Mouse (Mus musculus) hindbrain, postnatal 0 days (tissue): ENCODE measurements around the gene Fut1. TPM values are rescaled to one million over a fixed set of nuclear protein-coding genes. Genes with fewer than 3 reads are reported as not detected.
A peak's percentile ranks its signal among the peaks of the same experiment; 100 is the strongest.

Source experiments
- ATAC-seq: fragments of 200-750 bp; cut with Nextera tagmentation; 2 replicates; pipeline ENCODE4 v1.8.0; 2017; ENCODE audit warnings: mild to moderate bottlenecking, moderate TSS enrichment, moderate library complexity
- DNase-seq: peaks from one replicate; pipeline ENCODE4 v3.0.0-alpha.2; 2015; ENCODE audit warnings: low spot score
- H3K27ac ChIP-seq: fragments of 300-500 bp; sonication (generic); 2 replicates; pipeline ENCODE4 v1.5.1; 2014; ENCODE audit warnings: mild to moderate bottlenecking
- H3K27me3 ChIP-seq: fragments of 300-500 bp; sonication (generic); 2 replicates; pipeline ENCODE4 v1.6.1; 2014; ENCODE audit warnings: low read length, mixed read lengths; ENCODE audit not compliant: insufficient read depth
- H3K36me3 ChIP-seq: fragments of 300-500 bp; sonication (generic); 2 replicates; pipeline ENCODE4 v1.6.1; 2014; ENCODE audit warnings: low read length, mixed read lengths; ENCODE audit not compliant: insufficient read depth
- H3K4me1 ChIP-seq: fragments of 300-500 bp; sonication (generic); 2 replicates; pipeline ENCODE4 v1.6.1; 2014; ENCODE audit warnings: antibody characterized with exemption, low read length, mixed read lengths; ENCODE audit not compliant: insufficient read depth
- H3K4me2 ChIP-seq: fragments of 300-500 bp; sonication (generic); 2 replicates; pipeline ENCODE4 v1.6.1; 2014; ENCODE audit warnings: low read depth, mild to moderate bottlenecking, low read length, moderate library complexity, mixed read lengths
- H3K4me3 ChIP-seq: fragments of 300-500 bp; sonication (generic); 2 replicates; pipeline ENCODE4 v1.5.1; 2014; ENCODE audit warnings: low read length
- H3K9ac ChIP-seq: fragments of 300-500 bp; sonication (generic); replicated peaks from 2 replicates; pipeline ENCODE4 v1.6.1; 2014; ENCODE audit warnings: mild to moderate bottlenecking, low read length, moderate library complexity, mixed read lengths
- H3K9me3 ChIP-seq: fragments of 300-500 bp; sonication (generic); 2 replicates; pipeline ENCODE4 v1.6.1; 2016; ENCODE audit warnings: low read length, mixed read lengths
- CTCF ChIP-seq: IDR thresholded peaks from 2 replicates; pipeline ENCODE4 v1.5.1; 2016; ENCODE audit warnings: antibody characterized with exemption, control low read depth, low read depth
- WGBS: fragments of 180-500 bp; shearing (Covaris S2); extraction: QIAGEN DNeasy Blood & Tissue Kit; methylation state at CpG from one replicate; pipeline ENCODE4 v1.1.7; 2014; 5-methylcytosine and 5-hydroxymethylcytosine counted together
- polyA plus RNA-seq: library from polyadenylated mRNA; unstranded; fragments of >200 nt; fragmentation: Nextera tagmentation; extraction: Ambion mirVana; gene quantifications from 2 replicates; pipeline ENCODE4 v1.2.1, GENCODE M21; 2015
- total RNA-seq: library from RNA; depleted of rRNA; stranded (reverse); fragments of >200 nt; gene quantifications from 2 replicates; pipeline ENCODE4 v1.2.3, GENCODE M21; 2014

Fut1 gene
- total and polyA plus RNA-seq, 2 experiments from 2014 or later, result not detected

DNA sequence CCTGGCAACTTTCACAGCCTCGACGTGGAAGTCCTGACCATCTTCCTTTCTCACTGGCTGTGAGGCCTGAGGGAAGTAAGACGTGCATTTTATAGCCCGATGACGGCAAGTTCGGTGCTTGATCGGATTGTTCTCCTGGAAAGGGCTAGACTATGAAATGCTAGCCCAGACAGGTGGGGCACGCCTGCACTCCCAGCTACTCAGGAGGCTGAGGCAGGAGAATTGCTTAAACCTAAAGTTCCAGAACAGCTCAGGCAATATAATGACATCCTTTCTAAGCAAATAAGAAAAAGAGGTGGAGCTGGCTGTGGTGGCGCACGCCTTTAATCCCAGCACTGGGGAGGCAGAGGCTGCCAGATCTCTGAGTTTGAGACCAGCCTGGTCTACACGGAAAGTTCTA, 6.4 kb downstream of the Fut1 start:
- Histone ChIP-seq H3K27me3 (peaks cover 7% of the 10 kb centered on the region), H3K9me3 (no peaks in the 10 kb centered on the region), H3K27ac (no peak overlapping the region), H3K4me1 (peaks cover 4% of the 10 kb centered on the region; the same call in 1 of the 2 replicates), H3K9ac (no peak overlapping the region), H3K4me2 (no peak overlapping the region), H3K4me3 (no peak overlapping the region), H3K36me3 (no peaks in the 10 kb centered on the region)
- 92% methylated on average over 11 of the region's 11 CpGs for WGBS
- ATAC-seq, result no peak
- DNase-seq, result no peak
- TF ChIP-seq CTCF, result no peak

GRCm38 (mm10) chr7:45624718-45625117, 7.6 kb downstream of the Fut1 start:
- no peak for TF ChIP-seq CTCF
- Histone ChIP-seq H3K9me3 (no peaks in the 10 kb centered on the region), H3K4me2 (no peak overlapping the region), H3K4me3 (no peak overlapping the region), H3K27ac (no peak overlapping the region), H3K4me1 (peaks cover 5% of the 10 kb centered on the region; the same call in 1 of the 2 replicates), H3K9ac (no peak overlapping the region), H3K27me3 (no peaks in the 10 kb centered on the region), H3K36me3 (no peaks in the 10 kb centered on the region)
- ATAC-seq (no peak), DNase-seq (no peak)
- 88% methylated on average over 3 of the region's 3 CpGs for WGBS

- no peak for DNase-seq
- ATAC-seq, result no peak
- H3K4me3 ChIP-seq, result no peak overlapping the region
- H3K36me3 ChIP-seq, result no peaks in the 10 kb centered on the region
- H3K27me3 ChIP-seq, result no peaks in the 10 kb centered on the region
- no peak overlapping the region for H3K9ac ChIP-seq
- TF ChIP-seq CTCF, result no peak
- no peak overlapping the region for H3K4me2 ChIP-seq
- 91% methylated on average over 8 of the region's 8 CpGs for WGBS
- peaks cover 5% of the 10 kb centered on the region; the same call in 1 of the 2 replicates for H3K4me1 ChIP-seq
- no peaks in the 10 kb centered on the region for H3K9me3 ChIP-seq
- no peak overlapping the region for H3K27ac ChIP-seq
These were observed 8.4 kb downstream of the Fut1 start for GRCm38 (mm10) chr7:45625481-45625880.

DNA sequence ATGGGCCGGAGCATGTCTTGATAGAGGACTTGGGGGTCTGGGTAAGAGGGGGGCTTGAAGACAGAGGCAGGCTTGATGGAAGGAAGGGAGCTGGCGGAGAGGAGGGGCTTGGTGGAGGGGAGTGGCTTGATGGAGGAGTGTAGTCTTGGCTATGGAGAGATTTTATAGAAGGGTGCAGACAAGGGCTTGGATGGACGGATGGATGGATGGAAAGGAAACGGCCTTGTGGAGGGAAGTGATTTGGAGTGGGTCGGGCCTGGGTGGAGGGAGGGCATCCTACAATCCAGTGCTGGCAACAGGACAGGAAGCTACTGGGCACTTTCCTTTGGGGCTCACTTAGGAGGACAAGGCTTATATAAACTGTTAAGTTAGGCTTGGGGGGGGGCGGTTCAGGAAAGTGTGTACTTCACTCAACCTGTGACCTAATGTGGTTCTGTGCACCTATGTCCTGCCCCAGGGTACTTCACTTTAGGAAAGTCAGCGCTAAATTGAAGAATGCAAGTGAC, 9.5 kb downstream of the Fut1 start:
- Histone ChIP-seq H3K27me3 (no peaks in the 10 kb centered on the region), H3K9me3 (no peaks in the 10 kb centered on the region), H3K4me2 (no peak overlapping the region), H3K4me3 (no peak overlapping the region), H3K9ac (no peak overlapping the region), H3K36me3 (no peaks in the 10 kb centered on the region), H3K27ac (no peak overlapping the region), H3K4me1 (peaks cover 5% of the 10 kb centered on the region; the same call in 1 of the 2 replicates)
- TF ChIP-seq CTCF, result no peak
- 91% methylated on average over 7 of the region's 7 CpGs for WGBS
- DNase-seq (no peak), ATAC-seq (no peak)

- Histone ChIP-seq H3K4me3 (peak within 1 kb of the TSS; percentile 53), H3K27ac (peak within 1 kb of the TSS; percentile 86), H3K27me3 (no peaks in the 10 kb centered on the region), H3K9ac (peak within 1 kb of the TSS; percentile 81), H3K4me2 (peak within 1 kb of the TSS; percentile 86), H3K36me3 (no peaks in the 10 kb centered on the region), H3K9me3 (no peaks in the 10 kb centered on the region), H3K4me1 (peaks cover 5% of the 10 kb centered on the region; the same call in 1 of the 2 replicates)
- no peak for DNase-seq
- no peak for ATAC-seq
- TF ChIP-seq CTCF, result no peak
- 92% methylated on average over 9 of the region's 9 CpGs for WGBS
These were observed 10.2 kb downstream of the Fut1 start, which contains the start of gene Rasip1 for GRCm38 (mm10) chr7:45627261-45627660. Gene Rasip1, plus strand, starts transcription at chr7:45627488.

- ATAC-seq, result peak; percentile 91
- H3K27me3 ChIP-seq, result no peaks in the 10 kb centered on the region
These were observed 11.5 kb downstream of the Fut1 start for GRCm38 (mm10) chr7:45628364-45629294.

More at GRCm38 (mm10) chr7:45628364-45629294, 11.5 kb downstream of the Fut1 start:
- peak; percentile 95 for DNase-seq
- TF ChIP-seq CTCF, result peak; percentile 45; the same call in 1 of the 2 replicates
- WGBS, result 1% methylated on average over 93 of the region's 105 CpGs
- no peaks in the 10 kb centered on the region for H3K36me3 ChIP-seq
- H3K4me3 ChIP-seq, result peak overlapping the region; percentile 53
- peak overlapping the region; percentile 81 for H3K9ac ChIP-seq
- H3K4me2 ChIP-seq, result peak overlapping the region; percentile 86
- peak overlapping the region; percentile 86 for H3K27ac ChIP-seq
- H3K4me1 ChIP-seq, result peaks cover 5% of the 10 kb centered on the region; the same call in 1 of the 2 replicates
- no peaks in the 10 kb centered on the region for H3K9me3 ChIP-seq
